In genomic region chr8:108246934-108247417, GRCm38 (mm10) we compare ENCODE assay signal across 13 mouse cellular contexts.
DNase-seq lines count a peak whose midpoint lies in the region; ATAC-seq lines count a peak whose summit lies in the region.
"Had no signal": no experiment of that assay in that cellular context is flagged by ENCODE, and none has a peak within 500 bp of the region (broad histone marks: within the 10 kb centered on the region; RNA-seq: fewer than 3 reads in every experiment).

No protein-coding gene starts in this region.

- ATAC-seq in forebrain, embryonic 12.5 days (ENCODE audit: low FRiP score): peak; percentile 16; the same call in 1 of the 2 replicates
- ATAC-seq in hindbrain, embryonic 14.5 days (ENCODE audit: low FRiP score): no peak
- peak; percentile 12; the same call in 1 of the 2 replicates for ATAC-seq in midbrain, embryonic 15.5 days (replicated peaks)
- no peak for ATAC-seq in kidney, embryonic 14.5 days (ENCODE audit: low FRiP score, low TSS enrichment)
- no peak for ATAC-seq in megakaryocyte-erythroid progenitor cell, adult 5-6 weeks (replicated peaks; ENCODE audit: low FRiP score, low TSS enrichment, poor library complexity, severe bottlenecking)
- ATAC-seq: liver, embryonic 12.5 days; Patski had no signal

- 0 out of 2 replicates have a peak overlapping the region, but pooled peaks have one; percentile 29 for H3K9ac ChIP-seq in forebrain, embryonic 12.5 days
- peak overlapping the region; percentile 24 for H3K9ac ChIP-seq in hindbrain, embryonic 14.5 days
- H3K9ac ChIP-seq in midbrain, embryonic 15.5 days: peak overlapping the region; percentile 25; the same call in 1 of the 2 replicates
- no peak overlapping the region for H3K9ac ChIP-seq in kidney, embryonic 14.5 days (ENCODE audit: low read depth, low read length)
- H3K9ac ChIP-seq: liver, embryonic 12.5 days had no signal

- peak overlapping the region; percentile 53 for H3K4me2 ChIP-seq in forebrain, embryonic 12.5 days
- peak overlapping the region; percentile 25 for H3K4me2 ChIP-seq in hindbrain, embryonic 14.5 days (replicated peaks)
- peak overlapping the region; percentile 46 for H3K4me2 ChIP-seq in midbrain, embryonic 15.5 days
- H3K4me2 ChIP-seq in kidney, embryonic 14.5 days (replicated peaks; ENCODE audit: low read depth, low read length): no peak overlapping the region
- H3K4me2 ChIP-seq: liver, embryonic 12.5 days had no signal

- intact Hi-C loops in left cerebral cortex, postnatal 4 days (cut with DNase I): no loop called here

- H3K27ac ChIP-seq in forebrain, embryonic 12.5 days: peak overlapping the region; percentile 79
- peak overlapping the region; percentile 90 for H3K27ac ChIP-seq in hindbrain, embryonic 14.5 days
- H3K27ac ChIP-seq in midbrain, embryonic 15.5 days: peak overlapping the region; percentile 92
- no peak overlapping the region for H3K27ac ChIP-seq in kidney, embryonic 14.5 days (ENCODE audit: low read depth, low read length)
- H3K27ac ChIP-seq: liver, embryonic 12.5 days had no signal

- no peaks in the 10 kb centered on the region for H3K9me3 ChIP-seq in forebrain, embryonic 12.5 days
- H3K9me3 ChIP-seq in hindbrain, embryonic 14.5 days (ENCODE audit: control insufficient read depth, low read length): no peaks in the 10 kb centered on the region
- no peaks in the 10 kb centered on the region for H3K9me3 ChIP-seq in midbrain, embryonic 15.5 days
- no peaks in the 10 kb centered on the region for H3K9me3 ChIP-seq in kidney, embryonic 14.5 days (ENCODE audit: control insufficient read depth, low read length)
- H3K9me3 ChIP-seq: liver, embryonic 12.5 days had no signal

- 8% methylated on average over 7 of the region's 7 CpGs for WGBS in forebrain, embryonic 12.5 days
- WGBS in hindbrain, embryonic 14.5 days: 21% methylated on average over 7 of the region's 7 CpGs
- WGBS in midbrain, embryonic 15.5 days: 26% methylated on average over 7 of the region's 7 CpGs
- 72% methylated on average over 7 of the region's 7 CpGs for WGBS in kidney, embryonic 14.5 days

- H3K4me3 ChIP-seq in forebrain, embryonic 12.5 days (replicated peaks): no peak overlapping the region
- no peak overlapping the region for H3K4me3 ChIP-seq in hindbrain, embryonic 14.5 days (replicated peaks; ENCODE audit: low read length)
- no peak overlapping the region for H3K4me3 ChIP-seq in midbrain, embryonic 15.5 days
- H3K4me3 ChIP-seq in kidney, embryonic 14.5 days (ENCODE audit: low read length): no peak overlapping the region
- H3K4me3 ChIP-seq: liver, embryonic 12.5 days had no signal

- peak; percentile 80 for DNase-seq in heart, adult 11 months
- DNase-seq in heart, adult 8-10 months (ENCODE audit: low spot score): no peak
- no peak for DNase-seq in hindbrain, embryonic 14.5 days (ENCODE audit: low spot score)
- DNase-seq in left cerebral cortex, postnatal 4 days: no peak
- DNase-seq: heart, postnatal 4 days; lung, postnatal 14 days; thymus, postnatal 4 days had no signal

- peaks cover 48% of the 10 kb centered on the region for H3K4me1 ChIP-seq in forebrain, embryonic 12.5 days
- H3K4me1 ChIP-seq in hindbrain, embryonic 14.5 days (replicated peaks; ENCODE audit: control insufficient read depth, insufficient read depth, low read length): peaks cover 40% of the 10 kb centered on the region
- H3K4me1 ChIP-seq in midbrain, embryonic 15.5 days: peaks cover 47% of the 10 kb centered on the region
- no peaks in the 10 kb centered on the region for H3K4me1 ChIP-seq in kidney, embryonic 14.5 days (ENCODE audit: control insufficient read depth, insufficient read depth, low read length)
- H3K4me1 ChIP-seq: liver, embryonic 12.5 days had no signal

- peaks cover 3% of the 10 kb centered on the region; the same call in 1 of the 2 replicates for H3K27me3 ChIP-seq in forebrain, embryonic 12.5 days
- H3K27me3 ChIP-seq in hindbrain, embryonic 14.5 days (ENCODE audit: control insufficient read depth, insufficient read depth, low read length): peaks cover 5% of the 10 kb centered on the region
- no peaks in the 10 kb centered on the region for H3K27me3 ChIP-seq in midbrain, embryonic 15.5 days (replicated peaks)
- no peaks in the 10 kb centered on the region for H3K27me3 ChIP-seq in kidney, embryonic 14.5 days (ENCODE audit: control insufficient read depth, insufficient read depth, low read length)
- H3K27me3 ChIP-seq: liver, embryonic 12.5 days had no signal

- H3K36me3 ChIP-seq in forebrain, embryonic 12.5 days (replicated peaks): no peaks in the 10 kb centered on the region
- H3K36me3 ChIP-seq in hindbrain, embryonic 14.5 days (replicated peaks; ENCODE audit: control insufficient read depth, insufficient read depth): no peaks in the 10 kb centered on the region
- no peaks in the 10 kb centered on the region for H3K36me3 ChIP-seq in midbrain, embryonic 15.5 days (replicated peaks)
- no peaks in the 10 kb centered on the region for H3K36me3 ChIP-seq in kidney, embryonic 14.5 days (ENCODE audit: control insufficient read depth, insufficient read depth, low read length)
- H3K36me3 ChIP-seq: liver, embryonic 12.5 days had no signal

Comparison
In these comparisons a context has a peak if more than half of its experiments do, and no peak if none do; other contexts are left out.
1. ATAC-seq: peak in forebrain, embryonic 12.5 days (single experiment) and midbrain, embryonic 15.5 days (single experiment); none in hindbrain, embryonic 14.5 days (single experiment), kidney, embryonic 14.5 days (single experiment) and megakaryocyte-erythroid progenitor cell, adult 5-6 weeks (single experiment).